Mouse (Mus musculus): Measurements from ENCODE around the gene Ptprj.

GRCm38 (mm10) chr2:90614651-90615171 lies 34.3 kb upstream of the Ptprj start:
- no peak for TF ChIP-seq CTCF (conservative IDR thresholded peaks at IDR 0.05; ENCODE audit: low read length)
- TF ChIP-seq POU5F1 (IDR thresholded peaks at IDR 0.05; ENCODE audit: borderline replicate concordance, low read length): no peak
- TF ChIP-seq NANOG (IDR thresholded peaks at IDR 0.05; ENCODE audit: borderline replicate concordance, low read length): no peak
